Mouse (Mus musculus): ENCODE results near the gene Nrp1. TPM values are rescaled to one million over a fixed set of nuclear protein-coding genes. Genes with fewer than 3 reads are reported as not detected.
A peak's percentile ranks its signal among the peaks of the same experiment; 100 is the strongest.

Nrp1 gene
- total and polyA plus RNA-seq, 3 experiments: 7.3 to 14.7 (median 11.9) TPM

- dilution Hi-C loops (cut with MboI; ENCODE audit: extremely low pct_ligation_motif_present, extremely low pct_unique_long_range_greater_than_20kb, low sequenced_read_pairs) (no loop called here), in situ Hi-C loops (cut with MboI; ENCODE audit: low pct_ligation_motif_present, low pct_unique_long_range_greater_than_20kb, low sequenced_read_pairs) (loop anchor here (25.0 kb wide), 1 partner anchor 901 kb away; no protein-coding TSS in a partner anchor)
- no peaks in the 10 kb centered on the region for H3K27me3 ChIP-seq (replicated peaks)
- DNase-seq (ENCODE audit: extremely low read depth): peak; percentile 68
- H3K79me2 ChIP-seq (replicated peaks; ENCODE audit: control insufficient read depth, extremely low read depth, insufficient read depth, poor library complexity, severe bottlenecking): no peaks in the 10 kb centered on the region
- H3K27ac ChIP-seq (ENCODE audit: insufficient read depth, low read depth): no peak overlapping the region
- H3K9me3 ChIP-seq (replicated peaks; ENCODE audit: low read length): no peaks in the 10 kb centered on the region
- no peak overlapping the region for H3K4me3 ChIP-seq (replicated peaks in 1 of 3; ENCODE audit: low read depth in 2 of 3, low read length in 2 of 3, poor library complexity in 1 of 3)
- peaks cover 0 to 9% of the 10 kb centered on the region in 2 experiments for H3K36me3 ChIP-seq (replicated peaks in 1 of 2; ENCODE audit: control insufficient read depth in 1 of 2, insufficient read depth in 1 of 2, low read length in 1 of 2)
- H3K9ac ChIP-seq (ENCODE audit: insufficient read depth, low read depth): no peak overlapping the region
- TF ChIP-seq ZNF384 (IDR thresholded peaks at IDR 0.05; ENCODE audit: low read depth, low read length) (0 out of 2 replicates have a peak, but pooled peaks have one; percentile 20), IRF4 (IDR thresholded peaks at IDR 0.05; ENCODE audit: low read depth, low read length) (no peak), RAD21 (IDR thresholded peaks at IDR 0.05; ENCODE audit: low read depth, low read length) (peak; percentile 1)
- H3K4me2 ChIP-seq (ENCODE audit: insufficient read depth, low read depth, poor library complexity, severe bottlenecking): no peak overlapping the region
- peaks cover 7 to 56% of the 10 kb centered on the region in 2 experiments; a peak in 3 of 4 replicates for H3K4me1 ChIP-seq (ENCODE audit: control insufficient read depth in 1 of 2, insufficient read depth in 2 of 2)
Observed at GRCm38 (mm10) chr8:128487966-128488931, 129.8 kb downstream of the Nrp1 start.

- DNase-seq (ENCODE audit: extremely low read depth): no peak
- dilution Hi-C loops (cut with MboI; ENCODE audit: extremely low pct_ligation_motif_present, extremely low pct_unique_long_range_greater_than_20kb, low sequenced_read_pairs): no loop called here
- H3K27me3 ChIP-seq (replicated peaks): no peaks in the 10 kb centered on the region
- H3K79me2 ChIP-seq (replicated peaks; ENCODE audit: control insufficient read depth, extremely low read depth, insufficient read depth, poor library complexity, severe bottlenecking): no peaks in the 10 kb centered on the region
- no peak overlapping the region for H3K4me3 ChIP-seq (replicated peaks in 1 of 3; ENCODE audit: low read depth in 2 of 3, low read length in 2 of 3, poor library complexity in 1 of 3)
- peaks cover 7 to 56% of the 10 kb centered on the region in 2 experiments; a peak in 3 of 4 replicates for H3K4me1 ChIP-seq (ENCODE audit: control insufficient read depth in 1 of 2, insufficient read depth in 2 of 2)
- no peak for TF ChIP-seq CTCF (conservative IDR thresholded peaks at IDR 0.05 in 1 of 2, IDR thresholded peaks at IDR 0.05 in 1 of 2; ENCODE audit: low read depth in 2 of 2, low read length in 2 of 2)
- TF ChIP-seq E2F4 (IDR thresholded peaks at IDR 0.05; ENCODE audit: insufficient replicate concordance, low read depth, low read length): no peak
- TF ChIP-seq RCOR1 (conservative IDR thresholded peaks at IDR 0.05; ENCODE audit: low read depth, low read length): no peak
- TF ChIP-seq BHLHE40 (IDR thresholded peaks at IDR 0.05; ENCODE audit: low read depth, low read length): no peak
- TF ChIP-seq KAT2A (IDR thresholded peaks at IDR 0.05; ENCODE audit: insufficient replicate concordance, low read length): no peak
- TF ChIP-seq EP300 (IDR thresholded peaks at IDR 0.05; ENCODE audit: low read length): no peak
- no peak for TF ChIP-seq RAD21 (IDR thresholded peaks at IDR 0.05; ENCODE audit: low read depth, low read length)
- no peak for TF ChIP-seq UBTF (IDR thresholded peaks at IDR 0.05; ENCODE audit: low read depth, low read length)
- TF ChIP-seq TBP (conservative IDR thresholded peaks at IDR 0.05; ENCODE audit: low read depth, low read length): no peak
- TF ChIP-seq MXI1 (IDR thresholded peaks at IDR 0.05; ENCODE audit: low read depth, low read length): no peak
- TF ChIP-seq SMC3 (IDR thresholded peaks at IDR 0.05; ENCODE audit: low read depth, low read length): no peak
- no peak for TF ChIP-seq POLR2A (IDR thresholded peaks at IDR 0.05; ENCODE audit: low read depth, low read length)
- no peak for TF ChIP-seq USF2 (conservative IDR thresholded peaks at IDR 0.05; ENCODE audit: low read depth, low read length)
- no peak for TF ChIP-seq IRF4 (IDR thresholded peaks at IDR 0.05; ENCODE audit: low read depth, low read length)
- no peak for TF ChIP-seq TCF12 (IDR thresholded peaks at IDR 0.05; ENCODE audit: low read depth, low read length)
- TF ChIP-seq ZNF384 (IDR thresholded peaks at IDR 0.05; ENCODE audit: low read depth, low read length): no peak
- TF ChIP-seq MAZ (IDR thresholded peaks at IDR 0.05; ENCODE audit: low read depth, low read length): no peak
- TF ChIP-seq ELF1 (IDR thresholded peaks at IDR 0.05; ENCODE audit: low read depth, low read length): no peak
- no peak for TF ChIP-seq JUN (IDR thresholded peaks at IDR 0.05; ENCODE audit: insufficient read depth, low read depth, low read length)
- H3K9ac ChIP-seq (ENCODE audit: insufficient read depth, low read depth): no peak overlapping the region
- peaks cover 4 to 17% of the 10 kb centered on the region in 2 experiments for H3K36me3 ChIP-seq (replicated peaks in 1 of 2; ENCODE audit: control insufficient read depth in 1 of 2, insufficient read depth in 1 of 2, low read length in 1 of 2)
- in situ Hi-C loops (cut with MboI; ENCODE audit: low pct_ligation_motif_present, low pct_unique_long_range_greater_than_20kb, low sequenced_read_pairs): loop anchor here (25.0 kb wide), 1 partner anchor 902 kb away; no protein-coding TSS in a partner anchor
- no peak overlapping the region for H3K27ac ChIP-seq (ENCODE audit: insufficient read depth, low read depth)
- no peak overlapping the region for H3K4me2 ChIP-seq (ENCODE audit: insufficient read depth, low read depth, poor library complexity, severe bottlenecking)
- H3K9me3 ChIP-seq (replicated peaks; ENCODE audit: low read length): no peaks in the 10 kb centered on the region
Observed at GRCm38 (mm10) chr8:128489351-128489750, 130.9 kb downstream of the Nrp1 start.

All from CH12.LX (cell line).